Mouse (Mus musculus) liver, embryonic 14.5 days (tissue): Measurements from ENCODE around the gene Sptbn2.

Source experiments
- CTCF ChIP-seq: IDR thresholded peaks from 2 replicates; pipeline ENCODE4 v1.5.1; 2016; ENCODE audit warnings: antibody characterized with exemption, low read depth, control low read depth
- EP300 ChIP-seq: IDR thresholded peaks from 2 replicates; pipeline ENCODE4 v1.6.1; 2016; ENCODE audit warnings: antibody characterized with exemption, low read depth

GRCm38 (mm10) chr19:4712156-4712780, 1.3 kb downstream of the Sptbn2 start:
- no peak for TF ChIP-seq CTCF
- TF ChIP-seq EP300, result no peak
